Mouse (Mus musculus) limb, embryonic 14.5 days (tissue): ENCODE results near the gene Sigmar1. TPM values are rescaled to one million over a fixed set of nuclear protein-coding genes. Genes with fewer than 3 reads are reported as not detected.

Source experiments
- ATAC-seq: fragments of 200-750 bp; cut with Nextera tagmentation; 2 replicates; pipeline ENCODE4 v1.8.0; 2017; ENCODE audit warnings: low read depth, moderate number of reproducible peaks, moderate TSS enrichment; ENCODE audit not compliant: low FRiP score
- DNase-seq: peaks from one replicate; pipeline ENCODE4 v3.0.0-alpha.2; 2015; ENCODE audit warnings: low spot score
- H3K27ac ChIP-seq: fragments of 300-500 bp; sonication (generic); replicated peaks from 2 replicates; pipeline ENCODE4 v1.5.1; 2014; ENCODE audit warnings: low read depth, mild to moderate bottlenecking, low read length, moderate library complexity, mixed read lengths
- H3K27me3 ChIP-seq: fragments of 300-500 bp; sonication (generic); 2 replicates; pipeline ENCODE4 v1.6.1; 2014; ENCODE audit warnings: low read length, mixed read lengths; ENCODE audit not compliant: control insufficient read depth, insufficient read depth
- H3K36me3 ChIP-seq: fragments of 300-500 bp; sonication (generic); 2 replicates; pipeline ENCODE4 v1.6.1; 2014; ENCODE audit warnings: mild to moderate bottlenecking, low read length, moderate library complexity, mixed read lengths; ENCODE audit not compliant: control insufficient read depth, insufficient read depth
- H3K4me1 ChIP-seq: fragments of 300-500 bp; sonication (generic); 2 replicates; pipeline ENCODE4 v1.6.1; 2014; ENCODE audit warnings: antibody characterized with exemption, low read length, mixed read lengths; ENCODE audit not compliant: control insufficient read depth, insufficient read depth
- H3K4me2 ChIP-seq: fragments of 300-500 bp; sonication (generic); replicated peaks from 2 replicates; pipeline ENCODE4 v1.6.1; 2014; ENCODE audit warnings: low read depth, mild to moderate bottlenecking, low read length, moderate library complexity; ENCODE audit not compliant: severe bottlenecking
- H3K4me3 ChIP-seq: fragments of 300-500 bp; sonication (generic); replicated peaks from 2 replicates; pipeline ENCODE4 v1.5.1; 2014; ENCODE audit warnings: low read length
- H3K9ac ChIP-seq: fragments of 300-500 bp; sonication (generic); 2 replicates; pipeline ENCODE4 v1.6.1; 2014; ENCODE audit warnings: mild to moderate bottlenecking, low read depth, low read length, moderate library complexity; ENCODE audit not compliant: severe bottlenecking
- H3K9me3 ChIP-seq: fragments of 300-500 bp; sonication (generic); 2 replicates; pipeline ENCODE4 v1.6.1; 2016; ENCODE audit warnings: low read length; ENCODE audit not compliant: control insufficient read depth
- POLR2A ChIP-seq: fragments of 200-500 bp; IDR thresholded peaks from 2 replicates; pipeline ENCODE4 v1.8.0; 2012; ENCODE audit warnings: inconsistent platforms, mild to moderate bottlenecking, moderate library complexity, borderline replicate concordance; ENCODE audit not compliant: insufficient read depth, insufficient read length; ENCODE audit errors: extremely low read depth
- WGBS: fragments of 180-500 bp; shearing (Covaris S2); extraction: QIAGEN DNeasy Blood & Tissue Kit; methylation state at CpG from one replicate; pipeline ENCODE4 v1.1.7; 2014; 5-methylcytosine and 5-hydroxymethylcytosine counted together
- polyA plus RNA-seq, 2 experiments: library from polyadenylated mRNA; depleted of rRNA in 1 of 2; stranded (reverse) in 1 of 2; unstranded in 1 of 2; fragments of >200 nt; fragmentation: Nextera tagmentation in 1 of 2; extraction: Ambion mirVana in 1 of 2; gene quantifications; 2 replicates each; pipeline versions ENCODE4 v1.2.1 to v1.2.3; 2012 to 2014

The Sigmar1 gene
- polyA plus RNA-seq, 2 experiments: 79.2 to 88.9 TPM

DNA sequence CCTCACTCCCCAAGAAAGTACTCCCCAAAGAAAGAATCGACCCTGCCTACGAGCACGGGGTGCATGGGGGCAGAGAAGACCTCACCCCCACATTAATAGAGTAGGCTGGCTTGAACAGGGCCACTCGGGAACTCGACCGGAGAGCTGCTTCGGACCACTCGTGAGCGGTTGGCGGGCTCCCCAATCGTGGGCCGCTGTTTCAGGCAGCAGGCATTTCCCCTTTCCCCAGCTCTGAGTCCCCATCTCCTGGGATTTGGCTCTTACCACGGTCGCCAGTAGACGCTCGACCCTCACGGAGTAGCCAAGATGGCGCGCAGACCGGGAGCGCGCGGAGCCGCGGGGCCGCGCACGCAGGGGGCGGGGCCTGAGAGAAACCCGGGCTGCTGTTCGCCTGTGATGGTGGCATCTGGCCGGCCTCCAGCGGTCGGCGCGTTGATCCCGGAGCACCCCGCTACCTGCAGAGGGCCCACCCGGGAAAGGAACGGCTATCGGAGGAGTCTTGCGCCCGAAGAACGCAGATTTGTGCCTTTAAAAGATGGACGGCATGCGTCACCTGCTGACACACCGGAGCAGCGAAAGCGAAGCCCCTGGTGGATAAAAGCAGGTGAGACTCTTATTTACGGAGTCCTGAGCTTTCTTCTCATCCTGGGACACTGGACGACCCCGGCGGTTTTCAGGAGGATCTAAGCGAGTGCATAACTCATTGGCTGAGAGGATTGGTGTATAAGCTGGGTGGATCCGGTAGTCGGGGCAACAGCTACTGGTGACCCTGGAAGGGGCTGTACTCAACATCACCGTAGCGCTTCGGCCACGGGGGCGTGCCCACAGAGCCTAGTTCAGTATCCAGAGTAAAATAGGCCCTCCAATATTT lies 42.5 kb downstream of the Sigmar1 start, which contains the start of gene Rpp25l:
TSS of gene Rpp25l (minus strand) at position 338 of the 871 bp plus-strand sequence.
- DNase-seq: peak; percentile 74
- ATAC-seq: peak; percentile 77
- H3K27ac ChIP-seq: peak within 1 kb of the TSS; percentile 52; the same call in 1 of the 2 replicates
- H3K27me3 ChIP-seq: no peaks in the 10 kb centered on the region
- peak; percentile 96; the same call in 1 of the 2 replicates for TF ChIP-seq POLR2A
- H3K36me3 ChIP-seq: peaks cover 25% of the 10 kb centered on the region
- H3K4me1 ChIP-seq: peaks cover 29% of the 10 kb centered on the region
- peak within 1 kb of the TSS; percentile 86 for H3K4me3 ChIP-seq
- H3K9me3 ChIP-seq: no peaks in the 10 kb centered on the region
- H3K4me2 ChIP-seq: peak within 1 kb of the TSS; percentile 71
- peak within 1 kb of the TSS; percentile 92 for H3K9ac ChIP-seq
- WGBS: under 1% methylated on average over 56 of the region's 61 CpGs

DNA sequence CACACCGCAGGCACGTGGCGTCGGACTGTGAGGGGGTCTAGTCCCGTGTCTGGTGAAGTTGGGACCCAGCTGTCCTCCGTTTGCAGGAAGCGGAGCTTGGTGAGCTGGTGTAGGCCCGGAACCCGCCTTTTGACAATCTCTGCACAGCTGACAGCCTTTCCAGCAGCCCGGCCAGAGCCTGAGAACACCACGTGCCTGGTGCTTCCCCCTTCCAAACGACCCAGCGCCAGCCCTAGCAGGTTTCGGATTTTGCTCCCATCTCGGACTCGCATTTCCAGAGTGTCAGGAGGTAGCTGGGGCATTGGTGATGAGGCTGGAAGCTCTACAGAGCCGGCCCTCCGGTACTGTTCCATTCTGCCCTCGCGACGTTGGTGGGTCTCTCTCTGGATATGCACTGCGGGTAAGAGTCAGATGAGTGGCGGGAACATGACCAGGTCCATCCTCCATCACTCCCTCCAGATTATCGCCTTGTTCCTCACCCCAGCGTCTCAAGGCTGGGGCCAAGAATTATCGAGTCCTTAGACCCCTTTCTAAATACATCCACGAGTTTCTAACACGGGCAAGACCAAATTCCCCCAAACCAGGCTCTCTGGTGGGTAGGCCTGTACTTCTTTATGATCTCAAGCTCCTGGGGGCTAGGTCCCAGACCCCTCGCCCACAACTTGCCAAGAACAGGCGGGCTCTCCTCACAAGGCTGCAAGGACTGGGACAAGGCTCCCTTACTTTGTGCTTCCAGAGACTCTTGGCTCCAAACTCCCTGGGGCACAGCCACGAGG lies 43.3 kb downstream of the Sigmar1 start:
- Histone ChIP-seq H3K36me3 (peaks cover 19% of the 10 kb centered on the region), H3K9me3 (no peaks in the 10 kb centered on the region), H3K27me3 (0 out of 2 replicates have a peak, but pooled peaks cover 5% of the 10 kb centered on the region), H3K9ac (peak overlapping the region; percentile 92), H3K4me2 (peak overlapping the region; percentile 71), H3K27ac (peak overlapping the region; percentile 52; the same call in 1 of the 2 replicates), H3K4me3 (peak overlapping the region; percentile 86), H3K4me1 (peaks cover 29% of the 10 kb centered on the region)
- TF ChIP-seq POLR2A: no peak
- DNase-seq: no peak
- WGBS: 39% methylated on average over 31 of the region's 31 CpGs
- ATAC-seq: no peak

- no peaks in the 10 kb centered on the region for H3K9me3 ChIP-seq
- no peak for ATAC-seq
- H3K36me3 ChIP-seq: peaks cover 19% of the 10 kb centered on the region
- TF ChIP-seq POLR2A: no peak
- peak overlapping the region; percentile 71 for H3K4me2 ChIP-seq
- WGBS: 56% methylated on average over 16 of the region's 16 CpGs
- no peak for DNase-seq
- H3K4me3 ChIP-seq: peak overlapping the region; percentile 86
- peaks cover 23% of the 10 kb centered on the region for H3K4me1 ChIP-seq
- H3K9ac ChIP-seq: peak overlapping the region; percentile 92
- H3K27me3 ChIP-seq: 0 out of 2 replicates have a peak, but pooled peaks cover 5% of the 10 kb centered on the region
- H3K27ac ChIP-seq: 0 out of 2 replicates have a peak overlapping the region, but pooled peaks have one; percentile 38
Measured at GRCm38 (mm10) chr4:41711705-41712375, 44.1 kb downstream of the Sigmar1 start.

DNA sequence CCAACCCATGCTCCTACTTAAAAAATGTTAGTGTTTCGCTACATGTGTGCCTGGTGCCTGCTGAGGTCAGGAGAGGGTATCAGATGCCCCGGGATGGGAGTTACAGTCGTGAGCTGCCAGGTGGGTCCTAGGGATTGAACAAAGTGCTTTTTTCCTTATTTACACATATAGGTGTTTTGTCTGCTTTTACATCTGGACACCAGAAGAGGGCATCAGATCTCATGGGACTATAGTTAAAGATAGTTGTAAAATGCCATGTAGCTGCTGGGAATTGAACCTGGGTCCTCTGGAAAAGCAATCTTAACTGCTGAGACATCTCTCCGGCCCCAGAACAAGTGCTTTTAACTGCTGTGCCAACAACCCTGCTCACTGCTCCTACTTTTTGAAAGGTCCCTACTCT lies 45.7 kb downstream of the Sigmar1 start:
- H3K9me3 ChIP-seq: no peaks in the 10 kb centered on the region
- no peak overlapping the region for H3K4me3 ChIP-seq
- H3K36me3 ChIP-seq: peaks cover 13% of the 10 kb centered on the region
- TF ChIP-seq POLR2A: no peak
- no peak overlapping the region for H3K27ac ChIP-seq
- H3K9ac ChIP-seq: no peak overlapping the region
- H3K4me2 ChIP-seq: no peak overlapping the region
- peaks cover 27% of the 10 kb centered on the region for H3K4me1 ChIP-seq
- no peak for ATAC-seq
- no peak for DNase-seq
- 0 out of 2 replicates have a peak, but pooled peaks cover 10% of the 10 kb centered on the region for H3K27me3 ChIP-seq
- WGBS: 66% methylated on average over 4 of the region's 4 CpGs
